Mouse (Mus musculus): ENCODE data around the gene Olfr1023. TPM values are rescaled to one million over a fixed set of nuclear protein-coding genes. Genes with fewer than 3 reads are reported as not detected.

Olfr1023 gene
- polyA plus RNA-seq (2012; rRNA removed; ENCODE audit: low replicate concordance), result not detected in 2 replicates

DNA sequence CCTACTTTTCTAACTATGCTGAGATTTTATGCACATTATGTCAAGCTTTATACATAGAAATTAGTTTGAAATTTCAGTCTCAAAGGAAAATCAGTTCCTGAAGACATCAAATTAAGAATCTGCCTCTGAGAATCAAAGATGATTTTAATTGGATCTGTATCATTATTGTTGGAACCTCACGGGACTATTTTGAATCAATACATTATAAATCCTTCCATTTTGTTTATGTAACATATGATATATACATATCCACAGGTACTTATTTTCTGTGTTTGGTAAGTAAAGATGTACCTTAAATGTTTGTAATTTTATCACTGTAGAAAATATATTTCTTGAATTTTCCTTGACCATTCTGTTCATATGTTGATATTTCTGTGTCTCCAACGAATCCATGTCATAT, at the start of gene Olfr1023:
Olfr1023 (plus strand) TSS at position 301 of the 400 bp plus-strand sequence.

DNA sequence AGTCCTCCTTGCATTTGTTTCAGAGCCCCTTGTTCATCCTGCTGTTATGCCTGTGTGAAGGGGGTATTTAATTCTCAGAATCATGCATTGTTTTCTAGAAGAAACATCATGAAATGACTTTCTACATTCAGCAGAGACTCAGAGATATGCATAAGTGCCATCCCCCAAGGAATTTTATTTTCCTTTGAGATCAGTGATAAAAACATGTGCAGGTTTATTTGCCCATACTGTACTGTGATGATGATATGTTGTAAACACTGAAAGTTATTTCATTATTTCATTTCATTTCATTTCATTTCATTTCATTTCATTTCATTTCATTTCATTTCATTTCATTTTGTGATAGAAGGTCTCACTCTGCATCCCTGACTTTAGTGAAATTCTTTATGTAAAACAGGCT, 40.1 kb upstream of the Olfr1023 start, which contains the start of gene Olfr1019:
Olfr1019 (minus strand) TSS at position 101 of the 400 bp plus-strand sequence.

DNA sequence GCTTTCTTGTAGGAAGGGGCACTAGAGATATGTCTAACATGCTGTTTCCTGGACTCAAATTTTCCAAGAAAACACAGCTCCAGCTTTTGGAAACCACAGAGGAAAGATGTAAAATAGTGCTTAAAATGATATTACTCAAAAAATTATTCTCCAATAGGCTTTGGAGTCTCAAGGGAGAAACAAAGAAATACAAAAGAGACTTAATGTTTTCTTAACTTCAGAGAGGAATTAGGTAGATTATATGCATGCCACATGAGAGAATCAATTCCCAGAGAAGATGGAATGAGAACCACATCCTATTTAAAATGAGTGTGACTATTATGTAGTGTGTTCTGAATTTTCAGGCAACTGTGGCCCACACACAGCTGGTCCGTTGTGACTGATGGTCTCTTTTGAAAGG, 38.7 kb upstream of the Olfr1023 start, which contains the start of gene Olfr1020:
Olfr1020 (plus strand) TSS at position 301 of the 400 bp plus-strand sequence.

DNA sequence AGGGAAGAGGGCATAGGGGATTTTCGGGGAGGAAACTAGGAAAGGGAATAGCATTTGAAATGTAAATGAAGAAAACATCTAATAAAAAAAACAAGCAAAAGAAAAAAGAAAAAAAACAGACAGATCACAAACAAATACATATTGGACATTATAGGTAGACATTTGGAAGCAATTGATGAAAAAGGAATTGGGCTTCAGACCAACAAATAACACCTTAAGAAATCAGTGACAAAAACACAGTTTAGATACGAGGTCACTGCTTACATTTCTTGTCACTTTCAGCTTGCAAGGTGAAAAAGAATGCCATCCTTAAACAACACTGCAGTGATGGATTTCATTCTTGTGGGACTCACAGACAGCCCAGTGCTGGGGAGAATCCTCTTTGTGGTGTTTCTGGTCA, 17.1 kb upstream of the Olfr1023 start, which contains the start of gene Olfr1022:
Olfr1022 (plus strand) TSS at position 301 of the 400 bp plus-strand sequence.

DNA sequence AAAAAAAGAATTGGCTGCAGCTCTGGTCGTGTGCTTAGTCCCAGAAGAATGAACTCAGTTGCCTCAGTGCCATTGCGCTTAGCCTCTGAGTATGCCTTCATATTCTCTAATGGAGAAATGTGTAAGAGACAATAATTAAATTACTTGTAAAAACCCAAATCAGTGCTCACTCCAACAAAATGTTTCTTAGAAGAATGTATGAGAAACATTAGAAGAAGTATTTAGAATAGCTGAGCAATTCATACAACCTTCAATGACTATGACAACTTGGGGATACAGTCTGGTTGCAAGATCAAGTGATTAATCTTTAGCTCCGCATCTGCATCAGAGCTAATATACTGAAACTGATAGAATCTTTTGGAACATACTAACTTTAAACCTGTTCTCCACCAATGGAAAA, 19.5 kb downstream of the Olfr1023 start, which contains the start of gene Olfr1024:
Olfr1024 (minus strand) TSS at position 101 of the 400 bp plus-strand sequence.

DNA sequence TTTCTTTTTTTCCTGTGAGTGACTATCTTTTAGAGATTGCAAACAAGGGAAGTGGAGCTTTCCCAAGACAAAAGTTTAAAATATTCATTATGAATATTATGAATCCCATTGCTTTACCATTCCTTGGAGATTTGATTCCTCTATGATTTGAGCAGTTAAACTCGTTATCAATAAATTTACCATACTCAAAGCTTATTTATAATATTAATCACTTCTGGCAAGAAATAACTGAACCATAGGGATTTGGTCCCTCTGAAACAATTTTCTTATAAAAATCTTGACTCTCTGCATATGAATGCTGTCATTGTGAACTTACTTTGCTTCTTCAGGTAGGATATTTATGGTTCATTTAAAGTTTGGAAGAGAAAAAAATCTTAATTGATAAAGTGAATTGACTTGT, 29.5 kb downstream of the Olfr1023 start, which contains the start of gene Olfr1025-ps1:
Olfr1025-ps1 (plus strand) TSS at position 301 of the 400 bp plus-strand sequence.

DNA sequence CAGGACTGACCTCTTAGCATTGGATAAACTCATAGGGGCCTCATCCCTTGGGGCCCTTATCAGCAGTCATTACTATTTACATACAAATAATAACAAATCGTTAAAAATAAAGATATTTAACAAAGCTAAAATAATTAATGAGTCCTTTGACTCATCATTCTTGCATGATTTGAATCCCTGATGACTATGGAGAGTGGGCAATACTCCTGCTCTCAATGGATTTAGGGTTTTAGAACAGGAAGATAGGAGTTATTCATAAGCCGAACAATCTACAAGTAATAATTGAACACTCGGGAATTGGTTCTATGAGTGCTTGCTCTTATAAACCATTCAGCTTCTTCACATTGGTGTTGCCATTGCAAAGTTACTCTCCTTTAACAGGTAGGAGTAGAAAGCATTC, 35.8 kb downstream of the Olfr1023 start, which contains the start of gene Olfr1026:
Olfr1026 (plus strand) TSS at position 301 of the 400 bp plus-strand sequence.

Other genes with a start within 250 kb of the Olfr1023 start
- gene Olfr1002, start 234.9 kb upstream of the Olfr1023 start, polyA plus RNA-seq (2012; rRNA removed; ENCODE audit: low replicate concordance), result not detected in 2 replicates
- not detected in 2 replicates for gene Olfr154, start 221.2 kb upstream of the Olfr1023 start, polyA plus RNA-seq (2012; rRNA removed; ENCODE audit: low replicate concordance)
- not detected in 2 replicates for gene Olfr1006, start 206.9 kb upstream of the Olfr1023 start, polyA plus RNA-seq (2012; rRNA removed; ENCODE audit: low replicate concordance)
- gene Olfr1008, start 196.2 kb upstream of the Olfr1023 start, polyA plus RNA-seq (2012; rRNA removed; ENCODE audit: low replicate concordance), result not detected in 2 replicates
- not detected in 2 replicates for gene Olfr1009, start 170.2 kb upstream of the Olfr1023 start, polyA plus RNA-seq (2012; rRNA removed; ENCODE audit: low replicate concordance)
- gene Olfr1012, start 122.9 kb upstream of the Olfr1023 start, polyA plus RNA-seq (2012; rRNA removed; ENCODE audit: low replicate concordance), result not detected in 2 replicates
- gene Olfr1013, start 118.5 kb upstream of the Olfr1023 start, polyA plus RNA-seq (2012; rRNA removed; ENCODE audit: low replicate concordance), result not detected in 2 replicates
- gene Olfr1014, start 112.9 kb upstream of the Olfr1023 start, polyA plus RNA-seq (2012; rRNA removed; ENCODE audit: low replicate concordance), result not detected in 2 replicates
- not detected in 2 replicates for gene Olfr1015, start 103.6 kb upstream of the Olfr1023 start, polyA plus RNA-seq (2012; rRNA removed; ENCODE audit: low replicate concordance)
- not detected in 2 replicates for gene Olfr1016, start 83.1 kb upstream of the Olfr1023 start, polyA plus RNA-seq (2012; rRNA removed; ENCODE audit: low replicate concordance)
- not detected in 2 replicates for gene Olfr1018, start 67.2 kb upstream of the Olfr1023 start, polyA plus RNA-seq (2012; rRNA removed; ENCODE audit: low replicate concordance)
- gene Olfr1019, start 40.2 kb upstream of the Olfr1023 start, polyA plus RNA-seq (2012; rRNA removed; ENCODE audit: low replicate concordance), result not detected in 2 replicates
- gene Olfr1020, start 38.6 kb upstream of the Olfr1023 start, polyA plus RNA-seq (2012; rRNA removed; ENCODE audit: low replicate concordance), result not detected in 2 replicates
- gene Olfr1022, start 17.0 kb upstream of the Olfr1023 start, polyA plus RNA-seq (2012; rRNA removed; ENCODE audit: low replicate concordance), result not detected in 2 replicates
- gene Olfr1024, start 19.4 kb downstream of the Olfr1023 start, polyA plus RNA-seq (2012; rRNA removed; ENCODE audit: low replicate concordance), result not detected in 2 replicates
- not detected in 2 replicates for gene Olfr1025-ps1, start 29.6 kb downstream of the Olfr1023 start, polyA plus RNA-seq (2012; rRNA removed; ENCODE audit: low replicate concordance)
- gene Olfr1026, start 35.9 kb downstream of the Olfr1023 start, polyA plus RNA-seq (2012; rRNA removed; ENCODE audit: low replicate concordance), result not detected in 2 replicates
- not detected in 2 replicates for gene Olfr1028, start 64.8 kb downstream of the Olfr1023 start, polyA plus RNA-seq (2012; rRNA removed; ENCODE audit: low replicate concordance)
- not detected in 2 replicates for gene Olfr1029, start 88.3 kb downstream of the Olfr1023 start, polyA plus RNA-seq (2012; rRNA removed; ENCODE audit: low replicate concordance)
- not detected in 2 replicates for gene Olfr1030, start 93.6 kb downstream of the Olfr1023 start, polyA plus RNA-seq (2012; rRNA removed; ENCODE audit: low replicate concordance)
- not detected in 2 replicates for gene Olfr1031, start 104.7 kb downstream of the Olfr1023 start, polyA plus RNA-seq (2012; rRNA removed; ENCODE audit: low replicate concordance)
- gene Olfr1032, start 119.9 kb downstream of the Olfr1023 start, polyA plus RNA-seq (2012; rRNA removed; ENCODE audit: low replicate concordance), result not detected in 2 replicates
- gene Olfr1033, start 135.0 kb downstream of the Olfr1023 start, polyA plus RNA-seq (2012; rRNA removed; ENCODE audit: low replicate concordance), result 1.3 and 1.7 TPM in 2 replicates
- 0.23 and 0.26 TPM in 2 replicates for gene Olfr1034, start 160.2 kb downstream of the Olfr1023 start, polyA plus RNA-seq (2012; rRNA removed; ENCODE audit: low replicate concordance)
- gene Olfr1036, start 188.4 kb downstream of the Olfr1023 start, polyA plus RNA-seq (2012; rRNA removed; ENCODE audit: low replicate concordance), result not detected in 2 replicates
- not detected in 2 replicates for gene Olfr1037, start 201.7 kb downstream of the Olfr1023 start, polyA plus RNA-seq (2012; rRNA removed; ENCODE audit: low replicate concordance)

All from subcutaneous adipose tissue, adult 2 months (tissue).